ENCODE assay signal across 30 mouse cellular contexts in genomic region chr5:131449181-131449868, GRCm38 (mm10).
A peak's percentile ranks its signal among the peaks of the same experiment; 100 is the strongest.
DNase-seq lines count a peak whose midpoint lies in the region; ATAC-seq and TF ChIP-seq lines count a peak whose summit lies in the region.
"Had no signal": no experiment of that assay in that cellular context is flagged by ENCODE, and none has a peak within 500 bp of the region (broad histone marks: within the 10 kb centered on the region; RNA-seq: fewer than 3 reads in every experiment).

No protein-coding gene starts in this region.

- peaks cover 50% of the 10 kb centered on the region for H3K36me3 ChIP-seq in hindbrain, postnatal 0 days (ENCODE audit: insufficient read depth, low read length)
- H3K36me3 ChIP-seq in hindbrain, embryonic 14.5 days (replicated peaks; ENCODE audit: control insufficient read depth, insufficient read depth) = peaks cover 97% of the 10 kb centered on the region
- H3K36me3 ChIP-seq in midbrain, embryonic 15.5 days (replicated peaks) = peaks cover 50% of the 10 kb centered on the region
- H3K36me3 ChIP-seq in midbrain, embryonic 11.5 days (ENCODE audit: control insufficient read depth, insufficient read depth, low read length) = peaks cover 52% of the 10 kb centered on the region

- 70% methylated on average over 7 of the region's 7 CpGs for WGBS in hindbrain, postnatal 0 days
- WGBS in hindbrain, embryonic 14.5 days = 82% methylated on average over 7 of the region's 7 CpGs
- whole genome bisulfite sequencing in midbrain, embryonic 15.5 days = 78% methylated on average over 7 of the region's 7 CpGs
- 92% methylated on average over 7 of the region's 7 CpGs for WGBS in midbrain, embryonic 11.5 days

- no peak for TF ChIP-seq CTCF in hindbrain, postnatal 0 days (IDR thresholded peaks at IDR 0.05; ENCODE audit: low read depth)

- DNase-seq in hindbrain, postnatal 0 days (ENCODE audit: low spot score) = peak; percentile 40
- DNase-seq in hindbrain, embryonic 14.5 days (ENCODE audit: low spot score) = no peak
- no peak for DNase-seq in midbrain, embryonic 11.5 days (ENCODE audit: low spot score, missing footprints)
- DNase-seq in ZHBTc4 (ENCODE audit: low read depth, low spot score) = peak; percentile 51
- DNase-seq in gastrocnemius, postnatal 4 days (ENCODE audit: low spot score in 2 of 2) = no peak
- DNase-seq in adrenal gland, postnatal 4 days (ENCODE audit: low spot score in 2 of 2) = no peak
- DNase-seq: cerebellum, adult 8-10 months; cerebellum, postnatal 36 days; embryo, embryonic 11 days; gastrocnemius, postnatal 10 days; heart, adult 11 months; kidney, adult 9 months; kidney, postnatal 25 days; liver; lung, postnatal 36 days; right cerebral cortex, adult 18-20 months; thymus, adult 18-20 months; thymus, postnatal 36 days had no signal

- H3K4me3 ChIP-seq in hindbrain, postnatal 0 days (ENCODE audit: low read length) = no peak overlapping the region
- H3K4me3 ChIP-seq in hindbrain, embryonic 14.5 days (replicated peaks; ENCODE audit: low read length) = no peak overlapping the region
- no peak overlapping the region for H3K4me3 ChIP-seq in midbrain, embryonic 15.5 days
- H3K4me3 ChIP-seq in midbrain, embryonic 11.5 days (ENCODE audit: low read depth, low read length) = no peak overlapping the region
- H3K4me3 ChIP-seq: embryonic facial prominence, embryonic 13.5 days; erythroblast, embryonic 14.5 days; forebrain, embryonic 13.5 days; limb, embryonic 10.5 days; liver, embryonic 15.5 days; lung, embryonic 15.5 days; megakaryocyte, embryonic 14.5 days; neural tube, embryonic 13.5 days; stomach, embryonic 15.5 days had no signal

- H3K4me1 ChIP-seq in hindbrain, postnatal 0 days (ENCODE audit: insufficient read depth, low read length) = no peaks in the 10 kb centered on the region
- H3K4me1 ChIP-seq in hindbrain, embryonic 14.5 days (replicated peaks; ENCODE audit: control insufficient read depth, insufficient read depth, low read length) = no peaks in the 10 kb centered on the region
- no peaks in the 10 kb centered on the region for H3K4me1 ChIP-seq in midbrain, embryonic 15.5 days
- H3K4me1 ChIP-seq in midbrain, embryonic 11.5 days (ENCODE audit: control insufficient read depth, insufficient read depth, low read length) = no peaks in the 10 kb centered on the region
- H3K4me1 ChIP-seq: embryonic facial prominence, embryonic 13.5 days; forebrain, embryonic 13.5 days; limb, embryonic 10.5 days; liver, embryonic 15.5 days; lung, embryonic 15.5 days; megakaryocyte, embryonic 14.5 days; stomach, embryonic 15.5 days had no signal

- no peak overlapping the region for H3K27ac ChIP-seq in hindbrain, postnatal 0 days
- H3K27ac ChIP-seq in hindbrain, embryonic 14.5 days = no peak overlapping the region
- H3K27ac ChIP-seq in midbrain, embryonic 15.5 days = 0 out of 2 replicates have a peak overlapping the region, but pooled peaks have one; percentile 24
- no peak overlapping the region for H3K27ac ChIP-seq in midbrain, embryonic 11.5 days (ENCODE audit: low read depth, low read length)
- H3K27ac ChIP-seq: embryonic facial prominence, embryonic 13.5 days; forebrain, embryonic 13.5 days; limb, embryonic 10.5 days; liver, embryonic 15.5 days; lung, embryonic 15.5 days; stomach, embryonic 15.5 days had no signal

- H3K9ac ChIP-seq in hindbrain, postnatal 0 days (replicated peaks; ENCODE audit: low read length) = no peak overlapping the region
- H3K9ac ChIP-seq in hindbrain, embryonic 14.5 days = no peak overlapping the region
- no peak overlapping the region for H3K9ac ChIP-seq in midbrain, embryonic 15.5 days
- no peak overlapping the region for H3K9ac ChIP-seq in midbrain, embryonic 11.5 days (ENCODE audit: low read length)
- H3K9ac ChIP-seq: embryonic facial prominence, embryonic 13.5 days; forebrain, embryonic 13.5 days; liver, embryonic 15.5 days; lung, embryonic 15.5 days; neural tube, embryonic 13.5 days; stomach, embryonic 15.5 days had no signal

- H3K9me3 ChIP-seq in hindbrain, postnatal 0 days (ENCODE audit: low read length) = no peaks in the 10 kb centered on the region
- no peaks in the 10 kb centered on the region for H3K9me3 ChIP-seq in hindbrain, embryonic 14.5 days (ENCODE audit: control insufficient read depth, low read length)
- H3K9me3 ChIP-seq in midbrain, embryonic 15.5 days = no peaks in the 10 kb centered on the region
- no peaks in the 10 kb centered on the region for H3K9me3 ChIP-seq in midbrain, embryonic 11.5 days (ENCODE audit: control insufficient read depth, low read length)
- H3K9me3 ChIP-seq: embryonic facial prominence, embryonic 13.5 days; forebrain, embryonic 13.5 days; limb, embryonic 10.5 days; liver, embryonic 15.5 days; lung, embryonic 15.5 days; neural tube, embryonic 13.5 days; stomach, embryonic 15.5 days had no signal

- ATAC-seq in hindbrain, postnatal 0 days = 0 out of 2 replicates have a peak, but pooled peaks have one; percentile 53
- ATAC-seq in hindbrain, embryonic 14.5 days (ENCODE audit: low FRiP score) = no peak
- ATAC-seq in midbrain, embryonic 15.5 days (replicated peaks) = no peak
- ATAC-seq in midbrain, embryonic 11.5 days (ENCODE audit: low FRiP score) = no peak
- ATAC-seq: forebrain, embryonic 13.5 days; intestine, embryonic 16.5 days had no signal

- H3K27me3 ChIP-seq in hindbrain, postnatal 0 days (ENCODE audit: insufficient read depth, low read length) = no peaks in the 10 kb centered on the region
- no peaks in the 10 kb centered on the region for H3K27me3 ChIP-seq in hindbrain, embryonic 14.5 days (ENCODE audit: control insufficient read depth, insufficient read depth, low read length)
- H3K27me3 ChIP-seq in midbrain, embryonic 15.5 days (replicated peaks) = no peaks in the 10 kb centered on the region
- H3K27me3 ChIP-seq in midbrain, embryonic 11.5 days (ENCODE audit: control insufficient read depth, insufficient read depth, low read length) = no peaks in the 10 kb centered on the region
- H3K27me3 ChIP-seq: embryonic facial prominence, embryonic 13.5 days; forebrain, embryonic 13.5 days; liver, embryonic 15.5 days; lung, embryonic 15.5 days; megakaryocyte, embryonic 14.5 days; neural tube, embryonic 13.5 days; stomach, embryonic 15.5 days had no signal

- no peak overlapping the region for H3K4me2 ChIP-seq in hindbrain, postnatal 0 days (ENCODE audit: low read depth, low read length)
- no peak overlapping the region for H3K4me2 ChIP-seq in hindbrain, embryonic 14.5 days (replicated peaks)
- H3K4me2 ChIP-seq in midbrain, embryonic 15.5 days = no peak overlapping the region
- no peak overlapping the region for H3K4me2 ChIP-seq in midbrain, embryonic 11.5 days
- H3K4me2 ChIP-seq: embryonic facial prominence, embryonic 13.5 days; forebrain, embryonic 13.5 days; heart, embryonic 11.5 days; liver, embryonic 15.5 days; lung, embryonic 15.5 days; neural tube, embryonic 13.5 days; stomach, embryonic 15.5 days had no signal

Comparison
In these comparisons a context has a peak if more than half of its experiments do, and no peak if none do; other contexts are left out.
1. DNase-seq: peak in hindbrain, postnatal 0 days (single experiment) and ZHBTc4 (single experiment); none in hindbrain, embryonic 14.5 days (single experiment), midbrain, embryonic 11.5 days (single experiment), gastrocnemius, postnatal 4 days (0 of 2) and adrenal gland, postnatal 4 days (0 of 2).